Comparison of ENCODE assay signal across 13 mouse cellular contexts in genomic region chr5:127416536-127416935, GRCm38 (mm10).
DNase-seq lines count a peak whose midpoint lies in the region; ATAC-seq and TF ChIP-seq lines count a peak whose summit lies in the region.
"Had no signal": no experiment of that assay in that cellular context is flagged by ENCODE, and none has a peak within 500 bp of the region (broad histone marks: within the 10 kb centered on the region; RNA-seq: fewer than 3 reads in every experiment).

No protein-coding gene starts in this region.

- TF ChIP-seq POLR2A in cerebellum, adult 2 months (IDR thresholded peaks at IDR 0.05; ENCODE audit: borderline replicate concordance, insufficient read depth, low read length) = no peak

- H3K27me3 ChIP-seq in cerebellum, adult 2 months (ENCODE audit: control insufficient read depth, insufficient read depth, low read length) = no peaks in the 10 kb centered on the region
- H3K27me3 ChIP-seq: megakaryocyte, embryonic 14.5 days; neural tube, embryonic 15.5 days had no signal

- DNase-seq in layer of hippocampus, adult 18-20 months (ENCODE audit: low spot score in 2 of 2) = peak; percentile 24 to 46
- DNase-seq in layer of hippocampus, postnatal 25 days (ENCODE audit: extremely low spot score in 1 of 2, low spot score in 1 of 2) = no peak
- DNase-seq in cerebellum, adult 2 months = peak; percentile 64 to 78
- DNase-seq in right cerebral cortex, postnatal 10 days (ENCODE audit: low spot score in 2 of 2) = peak; percentile 63 to 77
- no peak for DNase-seq in ovary, adult 18-20 months (ENCODE audit: low spot score)
- DNase-seq in neural tube, embryonic 10.5 days (ENCODE audit: extremely low spot score, low spot score) = no peak
- DNase-seq in urinary bladder, postnatal 10 days (ENCODE audit: low spot score) = no peak
- DNase-seq: heart, adult 11 months; kidney, adult 9 months had no signal

- H3K27ac ChIP-seq in cerebellum, adult 2 months (ENCODE audit: insufficient read depth, low read length) = no peak overlapping the region; the same call in 1 of the 2 replicates
- H3K27ac ChIP-seq: neural tube, embryonic 15.5 days had no signal

- WGBS in cerebellum, adult 2 months = 15% methylated on average over 7 of the region's 7 CpGs

- H3K4me3 ChIP-seq in cerebellum, adult 2 months (replicated peaks; ENCODE audit: insufficient read depth, low read depth, low read length) = no peak overlapping the region
- H3K4me3 ChIP-seq: megakaryocyte, embryonic 14.5 days; neural tube, embryonic 15.5 days had no signal

- peaks cover 12% of the 10 kb centered on the region for H3K4me1 ChIP-seq in cerebellum, adult 2 months (ENCODE audit: control insufficient read depth, insufficient read depth, low read length)
- H3K4me1 ChIP-seq: megakaryocyte, embryonic 14.5 days; neural tube, embryonic 15.5 days had no signal

- no peak for TF ChIP-seq CTCF in cerebellum, adult 2 months (IDR thresholded peaks at IDR 0.05; ENCODE audit: borderline replicate concordance, insufficient read depth, low read depth, low read length)

- ATAC-seq in frontal cortex, adult (ENCODE audit: low TSS enrichment) = peak; percentile 85
- ATAC-seq: CD4-positive, CD25-positive, alpha-beta regulatory T cell, adult 4 months had no signal

Comparison
In these comparisons a context has a peak if more than half of its experiments do, and no peak if none do; other contexts are left out.
1. DNase-seq: peak in layer of hippocampus, adult 18-20 months (2 of 2), cerebellum, adult 2 months (2 of 2) and right cerebral cortex, postnatal 10 days (2 of 2); none in layer of hippocampus, postnatal 25 days (0 of 2), ovary, adult 18-20 months (single experiment), neural tube, embryonic 10.5 days (single experiment) and urinary bladder, postnatal 10 days (single experiment).